Mouse (Mus musculus) limb, embryonic 11.5 days (tissue): ENCODE measurements around the gene Zfp292. TPM values are rescaled to one million over a fixed set of nuclear protein-coding genes. Genes with fewer than 3 reads are reported as not detected.
"Not testable (repeated sequence)": the region's sequence is repeated elsewhere in the genome, so short reads cannot be mapped to it uniquely, and the experiment has no call there.

Source experiments
- ATAC-seq: fragments of 200-750 bp; cut with Nextera tagmentation; 2 replicates; pipeline ENCODE4 v1.8.0; 2017; ENCODE audit warnings: low read depth; ENCODE audit not compliant: insufficient number of reproducible peaks, low FRiP score, low TSS enrichment
- DNase-seq: peaks from one replicate; pipeline ENCODE4 v3.0.0-alpha.2; 2015; ENCODE audit warnings: low spot score
- H3K27ac ChIP-seq: fragments of 300-500 bp; sonication (generic); replicated peaks from 2 replicates; pipeline ENCODE4 v1.5.1; 2014; ENCODE audit warnings: low read depth, mild to moderate bottlenecking, low read length
- H3K27me3 ChIP-seq: fragments of 300-500 bp; sonication (generic); 2 replicates; pipeline ENCODE4 v1.6.1; 2014; ENCODE audit warnings: mild to moderate bottlenecking, low read length, mixed read lengths; ENCODE audit not compliant: control insufficient read depth, insufficient read depth
- H3K36me3 ChIP-seq: fragments of 300-500 bp; sonication (generic); 2 replicates; pipeline ENCODE4 v1.6.1; 2014; ENCODE audit warnings: mild to moderate bottlenecking, low read length, moderate library complexity, mixed read lengths; ENCODE audit not compliant: control insufficient read depth, insufficient read depth
- H3K4me1 ChIP-seq: fragments of 300-500 bp; sonication (generic); 2 replicates; pipeline ENCODE4 v1.6.1; 2014; ENCODE audit warnings: low read length, mixed read lengths; ENCODE audit not compliant: control insufficient read depth, insufficient read depth
- H3K4me2 ChIP-seq: fragments of 300-500 bp; sonication (generic); 2 replicates; pipeline ENCODE4 v1.6.1; 2014; ENCODE audit warnings: low read depth, mild to moderate bottlenecking, moderate library complexity; ENCODE audit not compliant: severe bottlenecking
- H3K4me3 ChIP-seq: fragments of 300-500 bp; sonication (generic); 2 replicates; pipeline ENCODE4 v1.5.1; 2014; ENCODE audit warnings: low read depth, low read length
- H3K9ac ChIP-seq: fragments of 300-500 bp; sonication (generic); 2 replicates; pipeline ENCODE4 v1.6.1; 2014; ENCODE audit warnings: mild to moderate bottlenecking, low read length
- H3K9me3 ChIP-seq: fragments of 300-500 bp; sonication (generic); 2 replicates; pipeline ENCODE4 v1.6.1; 2016; ENCODE audit warnings: low read length; ENCODE audit not compliant: control insufficient read depth
- WGBS: fragments of 180-500 bp; shearing (Covaris S2); extraction: QIAGEN DNeasy Blood & Tissue Kit; methylation state at CpG from one replicate; pipeline ENCODE4 v1.1.7; 2014; 5-methylcytosine and 5-hydroxymethylcytosine counted together
- polyA plus RNA-seq: library from polyadenylated mRNA; unstranded; fragments of >200 nt; fragmentation: Nextera tagmentation; extraction: Ambion mirVana; gene quantifications from 2 replicates; pipeline ENCODE4 v1.2.1, GENCODE M21; 2014

The Zfp292 gene
- polyA plus RNA-seq: 35.2 and 35.9 TPM in 2 replicates

GRCm38 (mm10) chr4:34882818-34883217, at the start of gene Zfp292:
Gene Zfp292 (minus strand): TSS chr4:34882960.
- Histone ChIP-seq H3K9ac (peak within 1 kb of the TSS; percentile 100), H3K4me2 (peak within 1 kb of the TSS; percentile 77), H3K4me1 (no peaks in the 10 kb centered on the region), H3K36me3 (no peaks in the 10 kb centered on the region), H3K27ac (peak within 1 kb of the TSS; percentile 97), H3K9me3 (no peaks in the 10 kb centered on the region), H3K27me3 (no peaks in the 10 kb centered on the region), H3K4me3 (peak within 1 kb of the TSS; percentile 85)
- DNase-seq: peak; percentile 95
- peak; percentile 95 for ATAC-seq
- WGBS: under 1% methylated on average over 44 of the region's 44 CpGs

- H3K36me3 ChIP-seq, H3K4me3 ChIP-seq, ATAC-seq, H3K4me2 ChIP-seq, H3K27ac ChIP-seq, DNase-seq, H3K9ac ChIP-seq, H3K27me3 ChIP-seq, H3K4me1 ChIP-seq, H3K9me3 ChIP-seq: not testable (repeated sequence)
- WGBS: 74% methylated on average over 7 of the region's 7 CpGs
These were observed 45.6 kb upstream of the Zfp292 start for GRCm38 (mm10) chr4:34928386-34928785.

- Histone ChIP-seq H3K4me2 (no peak overlapping the region), H3K36me3 (no peaks in the 10 kb centered on the region), H3K27me3 (no peaks in the 10 kb centered on the region), H3K4me3 (no peak overlapping the region), H3K27ac (no peak overlapping the region), H3K9me3 (no peaks in the 10 kb centered on the region), H3K4me1 (no peaks in the 10 kb centered on the region), H3K9ac (no peak overlapping the region)
- DNase-seq (peak; percentile 41), ATAC-seq (no peak)
- WGBS: 65% methylated on average over 6 of the region's 6 CpGs
These were observed 39.6 kb upstream of the Zfp292 start for GRCm38 (mm10) chr4:34922177-34922870.

- ATAC-seq: peak; percentile 62; the same call in 1 of the 2 replicates
- Histone ChIP-seq H3K4me1 (no peaks in the 10 kb centered on the region), H3K4me2 (no peak overlapping the region), H3K9me3 (no peaks in the 10 kb centered on the region), H3K9ac (no peak overlapping the region), H3K36me3 (no peaks in the 10 kb centered on the region), H3K27ac (no peak overlapping the region), H3K4me3 (no peak overlapping the region), H3K27me3 (no peaks in the 10 kb centered on the region)
- peak; percentile 43 for DNase-seq
- WGBS: 29% methylated on average over 7 of the region's 7 CpGs
These were observed 34.6 kb upstream of the Zfp292 start for GRCm38 (mm10) chr4:34917400-34917799.

- Histone ChIP-seq H3K36me3 (no peaks in the 10 kb centered on the region), H3K4me1 (no peaks in the 10 kb centered on the region), H3K4me2 (no peak overlapping the region), H3K9ac (no peak overlapping the region), H3K27me3 (no peaks in the 10 kb centered on the region), H3K4me3 (no peak overlapping the region), H3K9me3 (no peaks in the 10 kb centered on the region), H3K27ac (no peak overlapping the region)
- ATAC-seq (no peak), DNase-seq (no peak)
- WGBS: 87% methylated on average over 3 of the region's 3 CpGs
These were observed 29.4 kb upstream of the Zfp292 start for GRCm38 (mm10) chr4:34912171-34912570.

GRCm38 (mm10) chr4:34911401-34911800, 28.6 kb upstream of the Zfp292 start:
- no peaks in the 10 kb centered on the region for H3K27me3 ChIP-seq
- no peaks in the 10 kb centered on the region for H3K4me1 ChIP-seq
- WGBS: 58% methylated on average over 3 of the region's 3 CpGs
- no peaks in the 10 kb centered on the region for H3K36me3 ChIP-seq
- H3K4me3 ChIP-seq: no peak overlapping the region
- H3K4me2 ChIP-seq: no peak overlapping the region
- H3K9ac ChIP-seq: no peak overlapping the region
- no peaks in the 10 kb centered on the region for H3K9me3 ChIP-seq
- no peak for ATAC-seq
- no peak for DNase-seq
- no peak overlapping the region for H3K27ac ChIP-seq

- 92% methylated on average over 7 of the region's 7 CpGs for WGBS
- no peaks in the 10 kb centered on the region for H3K27me3 ChIP-seq
- H3K4me2 ChIP-seq: no peak overlapping the region
- H3K9me3 ChIP-seq: no peaks in the 10 kb centered on the region
- H3K36me3 ChIP-seq: no peaks in the 10 kb centered on the region
- ATAC-seq (no peak), DNase-seq (no peak)
- H3K27ac ChIP-seq: no peak overlapping the region
- no peak overlapping the region for H3K4me3 ChIP-seq
- no peak overlapping the region for H3K9ac ChIP-seq
- H3K4me1 ChIP-seq: no peaks in the 10 kb centered on the region
These were observed 25.4 kb upstream of the Zfp292 start for GRCm38 (mm10) chr4:34908127-34908526.

- H3K4me2 ChIP-seq: no peak overlapping the region
These were observed 24.3 kb upstream of the Zfp292 start for GRCm38 (mm10) chr4:34907026-34907425.

GRCm38 (mm10) chr4:34906151-34906550, 23.4 kb upstream of the Zfp292 start:
- DNase-seq (no peak), ATAC-seq (no peak)
- Histone ChIP-seq H3K4me1 (no peaks in the 10 kb centered on the region), H3K9me3 (no peaks in the 10 kb centered on the region), H3K4me3 (no peak overlapping the region), H3K27ac (no peak overlapping the region), H3K27me3 (no peaks in the 10 kb centered on the region), H3K4me2 (no peak overlapping the region), H3K36me3 (no peaks in the 10 kb centered on the region), H3K9ac (no peak overlapping the region)
- 79% methylated on average over 4 of the region's 4 CpGs for WGBS

More at GRCm38 (mm10) chr4:34907026-34907425, 24.3 kb upstream of the Zfp292 start:
- H3K4me3 ChIP-seq: no peak overlapping the region
- H3K4me1 ChIP-seq: no peaks in the 10 kb centered on the region
- H3K27me3 ChIP-seq: no peaks in the 10 kb centered on the region
- no peaks in the 10 kb centered on the region for H3K36me3 ChIP-seq
- WGBS: 40% methylated on average over 14 of the region's 14 CpGs
- H3K27ac ChIP-seq: no peak overlapping the region
- no peaks in the 10 kb centered on the region for H3K9me3 ChIP-seq
- DNase-seq (no peak), ATAC-seq (no peak)
- H3K9ac ChIP-seq: no peak overlapping the region
